Comparison of ENCODE assay signal across 23 mouse cellular contexts in genomic region chr13:114109845-114110244, GRCm38 (mm10).
DNase-seq lines count a peak whose midpoint lies in the region; ATAC-seq and TF ChIP-seq lines count a peak whose summit lies in the region.
"Had no signal": no experiment of that assay in that cellular context is flagged by ENCODE, and none has a peak within 500 bp of the region (broad histone marks: within the 10 kb centered on the region; RNA-seq: fewer than 3 reads in every experiment).

No protein-coding gene starts in this region.

- H3K4me3 ChIP-seq in forebrain, embryonic 11.5 days (ENCODE audit: low read depth, low read length): no peak overlapping the region
- H3K4me3 ChIP-seq in forebrain, embryonic 10.5 days: no peak overlapping the region
- no peak overlapping the region for H3K4me3 ChIP-seq in neural tube, embryonic 12.5 days
- H3K4me3 ChIP-seq in neural tube, embryonic 15.5 days (replicated peaks): no peak overlapping the region
- no peak overlapping the region for H3K4me3 ChIP-seq in forebrain, postnatal 0 days (ENCODE audit: low read depth, low read length)
- H3K4me3 ChIP-seq in midbrain, embryonic 13.5 days (replicated peaks): no peak overlapping the region
- H3K4me3 ChIP-seq in lung, adult 2 months (replicated peaks; ENCODE audit: extremely low read depth, low read depth, low read length): no peak overlapping the region
- H3K4me3 ChIP-seq: heart, embryonic 12.5 days; limb, embryonic 12.5 days; liver, embryonic 13.5 days; lung, embryonic 15.5 days; neural tube, embryonic 13.5 days; stomach, embryonic 15.5 days had no signal

- no peak overlapping the region for H3K9ac ChIP-seq in forebrain, embryonic 11.5 days (ENCODE audit: low read length)
- no peak overlapping the region for H3K9ac ChIP-seq in neural tube, embryonic 12.5 days
- H3K9ac ChIP-seq in neural tube, embryonic 15.5 days (replicated peaks): no peak overlapping the region
- no peak overlapping the region for H3K9ac ChIP-seq in forebrain, postnatal 0 days
- H3K9ac ChIP-seq in midbrain, embryonic 13.5 days (replicated peaks): no peak overlapping the region
- H3K9ac ChIP-seq: heart, embryonic 12.5 days; limb, embryonic 12.5 days; liver, embryonic 13.5 days; lung, embryonic 15.5 days; neural tube, embryonic 13.5 days; stomach, embryonic 15.5 days had no signal

- no peak for TF ChIP-seq POLR2A in lung, adult 2 months (IDR thresholded peaks at IDR 0.05; ENCODE audit: borderline replicate concordance, extremely low read depth, low read depth, low read length)

- no peaks in the 10 kb centered on the region for H3K4me1 ChIP-seq in forebrain, embryonic 11.5 days (replicated peaks; ENCODE audit: control insufficient read depth, insufficient read depth, low read length)
- peaks cover 17% of the 10 kb centered on the region; the same call in 1 of the 2 replicates for H3K4me1 ChIP-seq in forebrain, embryonic 10.5 days
- peaks cover 4% of the 10 kb centered on the region; the same call in 1 of the 2 replicates for H3K4me1 ChIP-seq in neural tube, embryonic 12.5 days
- 0 out of 2 replicates have a peak, but pooled peaks cover 3% of the 10 kb centered on the region for H3K4me1 ChIP-seq in neural tube, embryonic 15.5 days
- H3K4me1 ChIP-seq in forebrain, postnatal 0 days (ENCODE audit: insufficient read depth): no peaks in the 10 kb centered on the region
- H3K4me1 ChIP-seq in midbrain, embryonic 13.5 days (replicated peaks): peaks cover 15% of the 10 kb centered on the region; the same call in 1 of the 2 replicates
- H3K4me1 ChIP-seq in lung, adult 2 months (ENCODE audit: control insufficient read depth, insufficient read depth, low read length): no peaks in the 10 kb centered on the region
- H3K4me1 ChIP-seq: limb, embryonic 12.5 days; liver, embryonic 13.5 days; neural tube, embryonic 13.5 days had no signal

- WGBS in forebrain, embryonic 11.5 days: 30% methylated on average over 4 of the region's 4 CpGs
- 56% methylated on average over 4 of the region's 4 CpGs for WGBS in forebrain, embryonic 10.5 days
- WGBS in neural tube, embryonic 12.5 days: 44% methylated on average over 4 of the region's 4 CpGs
- WGBS in neural tube, embryonic 15.5 days: 26% methylated on average over 4 of the region's 4 CpGs
- WGBS in forebrain, postnatal 0 days: 20% methylated on average over 4 of the region's 4 CpGs
- WGBS in midbrain, embryonic 13.5 days: 38% methylated on average over 4 of the region's 4 CpGs
- 49% methylated on average over 4 of the region's 4 CpGs for WGBS in lung, adult 2 months

- H3K27me3 ChIP-seq in forebrain, embryonic 11.5 days (ENCODE audit: control insufficient read depth, insufficient read depth, low read length): no peaks in the 10 kb centered on the region
- H3K27me3 ChIP-seq in forebrain, embryonic 10.5 days (ENCODE audit: poor library complexity, severe bottlenecking): no peaks in the 10 kb centered on the region
- no peaks in the 10 kb centered on the region for H3K27me3 ChIP-seq in neural tube, embryonic 12.5 days (replicated peaks)
- no peaks in the 10 kb centered on the region for H3K27me3 ChIP-seq in neural tube, embryonic 15.5 days (replicated peaks)
- H3K27me3 ChIP-seq in forebrain, postnatal 0 days (ENCODE audit: insufficient read depth, low read length): no peaks in the 10 kb centered on the region
- no peaks in the 10 kb centered on the region for H3K27me3 ChIP-seq in midbrain, embryonic 13.5 days
- H3K27me3 ChIP-seq: heart, embryonic 12.5 days; limb, embryonic 12.5 days; liver, embryonic 13.5 days; lung, embryonic 15.5 days; neural tube, embryonic 13.5 days; stomach, embryonic 15.5 days had no signal

- no peaks in the 10 kb centered on the region for H3K9me3 ChIP-seq in forebrain, embryonic 11.5 days (ENCODE audit: control insufficient read depth, low read length)
- H3K9me3 ChIP-seq in forebrain, embryonic 10.5 days: no peaks in the 10 kb centered on the region
- no peaks in the 10 kb centered on the region for H3K9me3 ChIP-seq in neural tube, embryonic 12.5 days
- no peaks in the 10 kb centered on the region for H3K9me3 ChIP-seq in neural tube, embryonic 15.5 days (replicated peaks)
- no peaks in the 10 kb centered on the region for H3K9me3 ChIP-seq in forebrain, postnatal 0 days (ENCODE audit: low read length)
- H3K9me3 ChIP-seq in midbrain, embryonic 13.5 days: no peaks in the 10 kb centered on the region
- H3K9me3 ChIP-seq: heart, embryonic 12.5 days; limb, embryonic 12.5 days; liver, embryonic 13.5 days; lung, embryonic 15.5 days; neural tube, embryonic 13.5 days; stomach, embryonic 15.5 days had no signal

- DNase-seq in forebrain, embryonic 11.5 days (ENCODE audit: low spot score): no peak
- DNase-seq in forebrain, embryonic 10.5 days (ENCODE audit: extremely low spot score, low spot score): no peak
- no peak for DNase-seq in forebrain, postnatal 0 days
- DNase-seq in lung, adult 2 months: no peak
- no peak for DNase-seq in liver
- DNase-seq: adrenal gland, postnatal 10 days; cerebellum, adult 11-12 months; cerebellum, postnatal 14 days; gastrocnemius, postnatal 36 days; heart, postnatal 14 days; liver, embryonic 13.5 days; lung, postnatal 4 days; right cerebral cortex, postnatal 25 days had no signal

- peak; percentile 79 for ATAC-seq in forebrain, embryonic 11.5 days (replicated peaks; ENCODE audit: low FRiP score)
- ATAC-seq in neural tube, embryonic 12.5 days (ENCODE audit: low FRiP score, low read depth): peak; percentile 25; the same call in 1 of the 2 replicates
- no peak for ATAC-seq in neural tube, embryonic 15.5 days (ENCODE audit: low FRiP score)
- peak; percentile 29 for ATAC-seq in forebrain, postnatal 0 days
- peak; percentile 57 for ATAC-seq in midbrain, embryonic 13.5 days
- ATAC-seq: activated CD4-positive, CD25-positive, alpha-beta regulatory T cell, adult 4 months; inflammation-experienced regulatory T-cells, adult 6 months had no signal

- no peak for TF ChIP-seq CTCF in forebrain, postnatal 0 days (IDR thresholded peaks at IDR 0.05; ENCODE audit: low read depth)
- TF ChIP-seq CTCF in lung, adult 2 months (IDR thresholded peaks at IDR 0.05; ENCODE audit: insufficient read depth, low read length): no peak

- H3K36me3 ChIP-seq in forebrain, embryonic 11.5 days (ENCODE audit: control insufficient read depth, insufficient read depth, low read length): no peaks in the 10 kb centered on the region
- H3K36me3 ChIP-seq in forebrain, embryonic 10.5 days (replicated peaks): no peaks in the 10 kb centered on the region
- H3K36me3 ChIP-seq in neural tube, embryonic 12.5 days: no peaks in the 10 kb centered on the region
- H3K36me3 ChIP-seq in neural tube, embryonic 15.5 days: no peaks in the 10 kb centered on the region
- no peaks in the 10 kb centered on the region for H3K36me3 ChIP-seq in forebrain, postnatal 0 days (ENCODE audit: insufficient read depth)
- no peaks in the 10 kb centered on the region for H3K36me3 ChIP-seq in midbrain, embryonic 13.5 days
- H3K36me3 ChIP-seq: heart, embryonic 12.5 days; limb, embryonic 12.5 days; liver, embryonic 13.5 days; lung, embryonic 15.5 days; neural tube, embryonic 13.5 days; stomach, embryonic 15.5 days had no signal

- H3K27ac ChIP-seq in forebrain, embryonic 11.5 days (ENCODE audit: low read depth, low read length): no peak overlapping the region
- H3K27ac ChIP-seq in forebrain, embryonic 10.5 days: no peak overlapping the region
- H3K27ac ChIP-seq in neural tube, embryonic 12.5 days: no peak overlapping the region
- H3K27ac ChIP-seq in neural tube, embryonic 15.5 days (replicated peaks): no peak overlapping the region
- no peak overlapping the region for H3K27ac ChIP-seq in forebrain, postnatal 0 days (ENCODE audit: low read depth, low read length)
- H3K27ac ChIP-seq in midbrain, embryonic 13.5 days: no peak overlapping the region
- H3K27ac ChIP-seq: limb, embryonic 12.5 days; liver, embryonic 13.5 days; lung, embryonic 15.5 days; neural tube, embryonic 13.5 days; stomach, embryonic 15.5 days had no signal

- no peak overlapping the region for H3K4me2 ChIP-seq in forebrain, embryonic 11.5 days (ENCODE audit: low read depth, low read length, severe bottlenecking)
- H3K4me2 ChIP-seq in neural tube, embryonic 12.5 days (replicated peaks): no peak overlapping the region
- H3K4me2 ChIP-seq in neural tube, embryonic 15.5 days: no peak overlapping the region
- H3K4me2 ChIP-seq in forebrain, postnatal 0 days (ENCODE audit: low read depth): no peak overlapping the region
- H3K4me2 ChIP-seq in midbrain, embryonic 13.5 days (replicated peaks): no peak overlapping the region
- H3K4me2 ChIP-seq: heart, embryonic 12.5 days; limb, embryonic 12.5 days; liver, embryonic 13.5 days; lung, embryonic 15.5 days; neural tube, embryonic 13.5 days; stomach, embryonic 15.5 days had no signal
